Mouse (Mus musculus) kidney, adult 2 months (tissue): ENCODE results near the gene D930020B18Rik. TPM values are rescaled to one million over a fixed set of nuclear protein-coding genes. Genes with fewer than 3 reads are reported as not detected.
A peak's percentile ranks its signal among the peaks of the same experiment; 100 is the strongest.

Experiments
- DNase-seq: peaks from one replicate; pipeline ENCODE4 v3.0.0; 2021
- H3K27ac ChIP-seq: fragments of 200-500 bp; 2 replicates; pipeline ENCODE4 v1.5.1; 2012; ENCODE audit warnings: low read depth, low read length, control low read depth, inconsistent platforms; ENCODE audit not compliant: insufficient read depth
- H3K27me3 ChIP-seq: fragments of 200-500 bp; replicated peaks from 2 replicates; pipeline ENCODE4 v1.6.1; 2012; ENCODE audit warnings: mild to moderate bottlenecking, moderate library complexity, low read length, inconsistent platforms; ENCODE audit not compliant: control insufficient read depth, insufficient read depth
- H3K36me3 ChIP-seq: fragments of 200-500 bp; 2 replicates; pipeline ENCODE4 v1.6.1; 2012; ENCODE audit warnings: mild to moderate bottlenecking, moderate library complexity, low read length, inconsistent platforms; ENCODE audit not compliant: control insufficient read depth, insufficient read depth
- H3K4me1 ChIP-seq: fragments of 200-500 bp; 2 replicates; pipeline ENCODE4 v1.6.1; 2011; ENCODE audit warnings: low read length; ENCODE audit not compliant: control insufficient read depth, insufficient read depth
- H3K4me3 ChIP-seq: fragments of 200-500 bp; 2 replicates; pipeline ENCODE4 v1.5.1; 2011; ENCODE audit warnings: mild to moderate bottlenecking, low read depth, low read length, control low read depth; ENCODE audit not compliant: insufficient read depth
- CTCF ChIP-seq: fragments of 200-500 bp; conservative IDR thresholded peaks from 2 replicates; pipeline ENCODE4 v1.5.1; 2011; ENCODE audit warnings: low read depth, mild to moderate bottlenecking, control low read depth, low read length, moderate library complexity, mixed read lengths; ENCODE audit not compliant: insufficient read depth, insufficient read length
- POLR2A ChIP-seq: fragments of 200-500 bp; IDR thresholded peaks from one replicate; pipeline ENCODE4 v1.6.1; 2011; ENCODE audit warnings: low read depth, low read length, control low read depth
- WGBS: fragments of 180-500 bp; shearing (Covaris S2); methylation state at CpG from one replicate; pipeline ENCODE4 v1.1.7; 2018; 5-methylcytosine and 5-hydroxymethylcytosine counted together
- polyA plus RNA-seq: library from polyadenylated mRNA; depleted of rRNA; stranded (reverse); fragments of >200 nt; gene quantifications from 2 replicates; pipeline ENCODE4 v1.2.3, GENCODE M21; 2012

The D930020B18Rik gene
- polyA plus RNA-seq, 1 experiment, result 0.02 TPM

DNA sequence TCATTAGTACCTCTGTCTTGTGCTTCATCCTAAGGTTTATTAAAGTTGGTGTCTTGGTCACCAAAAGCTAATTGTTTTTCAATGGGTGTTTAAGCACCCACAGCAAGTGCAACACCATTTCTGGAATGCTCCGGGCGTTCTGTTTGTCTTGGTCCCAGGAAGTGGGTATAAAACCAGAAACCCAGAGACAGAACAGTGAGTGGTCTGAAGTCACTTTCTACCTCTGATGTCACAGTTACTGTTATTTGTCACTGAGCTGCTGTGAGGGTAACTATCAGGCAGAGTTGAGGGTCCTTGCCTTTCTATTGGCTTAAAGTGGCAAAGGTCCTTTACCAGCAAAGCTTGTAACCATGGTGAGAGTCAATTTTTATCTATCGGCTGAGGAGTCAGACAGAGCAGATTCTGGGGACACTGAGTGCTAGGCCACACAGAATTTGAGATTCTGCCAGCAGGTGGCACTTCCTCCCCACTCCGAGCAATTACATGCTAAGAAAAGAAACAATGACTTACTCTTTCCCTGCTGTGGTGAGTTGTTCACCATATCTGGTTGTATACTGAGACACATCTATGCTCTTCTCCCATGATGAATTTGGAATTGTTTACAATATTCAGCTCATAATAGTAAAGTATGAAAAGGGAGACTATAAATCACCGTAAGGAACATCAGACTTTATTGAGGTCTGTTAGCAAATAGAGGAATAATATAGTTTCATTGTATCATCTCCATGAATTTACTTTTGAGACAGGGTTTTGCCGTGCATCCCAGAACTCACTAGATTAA, 1.0 kb upstream of the D930020B18Rik start:
- H3K4me1 ChIP-seq, result no peaks in the 10 kb centered on the region
- no peak for TF ChIP-seq POLR2A
- TF ChIP-seq CTCF, result peak; percentile 48
- DNase-seq, result no peak
- no peak overlapping the region for H3K27ac ChIP-seq
- H3K4me3 ChIP-seq, result no peak overlapping the region
- H3K36me3 ChIP-seq, result no peaks in the 10 kb centered on the region
- 62% methylated on average over 6 of the region's 6 CpGs for WGBS
- H3K27me3 ChIP-seq, result no peaks in the 10 kb centered on the region

DNA sequence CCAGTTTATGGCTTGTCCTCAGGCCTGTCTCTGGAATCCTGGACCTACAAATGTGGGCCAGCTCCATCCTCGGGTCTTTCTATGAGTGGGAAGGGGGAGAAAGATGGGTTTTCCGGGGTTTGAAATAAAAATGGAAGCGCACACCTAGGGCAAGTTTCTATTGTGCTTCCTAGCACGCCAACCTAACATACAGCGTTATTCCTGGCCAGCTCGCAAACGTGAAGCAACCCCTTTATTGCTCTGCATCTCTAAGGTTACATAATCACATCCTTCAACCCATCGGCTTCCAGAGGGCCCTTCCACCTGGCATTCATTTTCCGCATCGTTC, 480 bp upstream of the D930020B18Rik start:
- H3K36me3 ChIP-seq, result no peaks in the 10 kb centered on the region
- H3K4me3 ChIP-seq, result 0 out of 2 replicates have a peak overlapping the region, but pooled peaks have one; percentile 20
- no peak for DNase-seq
- WGBS, result 20% methylated on average over 10 of the region's 10 CpGs
- H3K27ac ChIP-seq, result no peak overlapping the region
- TF ChIP-seq CTCF (no peak), POLR2A (no peak)
- H3K4me1 ChIP-seq, result no peaks in the 10 kb centered on the region
- H3K27me3 ChIP-seq, result no peaks in the 10 kb centered on the region

GRCm38 (mm10) chr10:121642054-121642947, 913 bp downstream of the D930020B18Rik start:
- 9% methylated on average over 28 of the region's 28 CpGs for WGBS
- peak overlapping the region; percentile 20 for H3K4me3 ChIP-seq

GRCm38 (mm10) chr10:121646294-121646693, 4.9 kb downstream of the D930020B18Rik start:
- WGBS, result 68% methylated on average over 6 of the region's 6 CpGs
- no peaks in the 10 kb centered on the region for H3K4me1 ChIP-seq
- no peak for TF ChIP-seq CTCF
- TF ChIP-seq POLR2A, result no peak

More at GRCm38 (mm10) chr10:121642054-121642947, 913 bp downstream of the D930020B18Rik start:
- H3K36me3 ChIP-seq, result no peaks in the 10 kb centered on the region
- no peak for TF ChIP-seq POLR2A
- TF ChIP-seq CTCF, result no peak
- no peak overlapping the region for H3K27ac ChIP-seq
- H3K4me1 ChIP-seq, result no peaks in the 10 kb centered on the region
- no peaks in the 10 kb centered on the region for H3K27me3 ChIP-seq
- no peak for DNase-seq

GRCm38 (mm10) chr10:121653079-121653478, 11.7 kb downstream of the D930020B18Rik start:
- H3K4me1 ChIP-seq, result no peaks in the 10 kb centered on the region
- 96% methylated on average over 1 of the region's 1 CpGs for WGBS
- H3K4me3 ChIP-seq, result no peak overlapping the region
- TF ChIP-seq POLR2A (no peak), CTCF (no peak)
- no peak for DNase-seq
- H3K36me3 ChIP-seq, result no peaks in the 10 kb centered on the region
- no peak overlapping the region for H3K27ac ChIP-seq
- no peaks in the 10 kb centered on the region for H3K27me3 ChIP-seq

More at GRCm38 (mm10) chr10:121646294-121646693, 4.9 kb downstream of the D930020B18Rik start:
- DNase-seq, result no peak
- H3K27ac ChIP-seq, result no peak overlapping the region
- no peak overlapping the region for H3K4me3 ChIP-seq
- no peaks in the 10 kb centered on the region for H3K36me3 ChIP-seq
- no peaks in the 10 kb centered on the region for H3K27me3 ChIP-seq

- no peaks in the 10 kb centered on the region for H3K36me3 ChIP-seq
- no peak for DNase-seq
- no peak overlapping the region for H3K27ac ChIP-seq
- H3K27me3 ChIP-seq, result no peaks in the 10 kb centered on the region
- no peak overlapping the region for H3K4me3 ChIP-seq
- no peaks in the 10 kb centered on the region for H3K4me1 ChIP-seq
- TF ChIP-seq POLR2A (no peak), CTCF (no peak)
- WGBS, result 83% methylated on average over 4 of the region's 4 CpGs
Measured at GRCm38 (mm10) chr10:121655907-121656306, 14.5 kb downstream of the D930020B18Rik start.

GRCm38 (mm10) chr10:121662711-121663110, 21.3 kb downstream of the D930020B18Rik start:
- WGBS, result 88% methylated on average over 2 of the region's 2 CpGs
- H3K4me3 ChIP-seq, result no peak overlapping the region
- H3K27ac ChIP-seq, result no peak overlapping the region

More at GRCm38 (mm10) chr10:121662711-121663110, 21.3 kb downstream of the D930020B18Rik start:
- no peak for DNase-seq
- Histone ChIP-seq H3K36me3 (no peaks in the 10 kb centered on the region), H3K27me3 (no peaks in the 10 kb centered on the region), H3K4me1 (no peaks in the 10 kb centered on the region)
- TF ChIP-seq POLR2A, result no peak
